Mouse (Mus musculus): ENCODE results near the gene Pgf. TPM values are rescaled to one million over a fixed set of nuclear protein-coding genes. Genes with fewer than 3 reads are reported as not detected.

Pgf gene
- total and polyA plus RNA-seq, 3 experiments = 0.46 TPM; not detected in 2

- TF ChIP-seq TAL1 (IDR thresholded peaks at IDR 0.05; ENCODE audit: low read length) (peak; percentile 65), RCOR1 (IDR thresholded peaks at IDR 0.05; ENCODE audit: low read depth, low read length) (peak; percentile 61), ZC3H11A (IDR thresholded peaks at IDR 0.05; ENCODE audit: low read depth, low read length) (no peak), POLR2A (IDR thresholded peaks at IDR 0.05; ENCODE audit: control insufficient read depth in 1 of 2, insufficient read depth in 1 of 2, low read depth in 1 of 2, low read length in 2 of 2, poor library complexity in 1 of 2) (no peak; a peak in 1 of 4 replicates), ZMIZ1 (IDR thresholded peaks at IDR 0.05; ENCODE audit: low read depth, low read length) (no peak), CHD1 (IDR thresholded peaks at IDR 0.05; ENCODE audit: low read depth, low read length) (no peak)
These were observed 43.4 kb downstream of the Pgf start (continued) for GRCm38 (mm10) chr12:85134043-85134794.

GRCm38 (mm10) chr12:85131361-85131760 lies 46.2 kb downstream of the Pgf start:
- Histone ChIP-seq H3K36me3 (ENCODE audit: control insufficient read depth in 1 of 2, insufficient read depth in 2 of 2, low read length in 2 of 2) (peaks cover 15 to 37% of the 10 kb centered on the region in 2 experiments), H3K9ac (ENCODE audit: control insufficient read depth, low read depth, low read length, poor library complexity, severe bottlenecking) (no peak overlapping the region), H3K27ac (ENCODE audit: control insufficient read depth, low read depth, low read length) (no peak overlapping the region), H3K4me3 (ENCODE audit: control insufficient read depth in 1 of 2, insufficient read depth in 1 of 2, low read depth in 2 of 2, low read length in 2 of 2) (no peak overlapping the region), H3K79me2 (ENCODE audit: control insufficient read depth, insufficient read depth, low read length, poor library complexity) (no peaks in the 10 kb centered on the region), H3K27me3 (ENCODE audit: control insufficient read depth in 1 of 2, insufficient read depth in 2 of 2, low read length in 2 of 2) (no peaks in the 10 kb centered on the region), H3K4me1 (ENCODE audit: control insufficient read depth in 1 of 2, insufficient read depth in 2 of 2, low read length in 2 of 2) (peaks cover 7 to 14% of the 10 kb centered on the region in 2 experiments), H3K9me3 (replicated peaks; ENCODE audit: insufficient read depth, low read length) (no peaks in the 10 kb centered on the region)
- TF ChIP-seq CHD1 (IDR thresholded peaks at IDR 0.05; ENCODE audit: low read depth, low read length) (no peak), TBP (IDR thresholded peaks at IDR 0.05; ENCODE audit: low read depth, low read length) (no peak), RAD21 (IDR thresholded peaks at IDR 0.05; ENCODE audit: low read depth, low read length) (no peak)
- no peak for DNase-seq (ENCODE audit: low read depth, low spot score)

- H3K4me3 ChIP-seq (ENCODE audit: control insufficient read depth in 1 of 2, insufficient read depth in 1 of 2, low read depth in 2 of 2, low read length in 2 of 2) = no peak overlapping the region
These were observed 48.1 kb downstream of the Pgf start for GRCm38 (mm10) chr12:85129426-85129978.

More at GRCm38 (mm10) chr12:85129426-85129978, 48.1 kb downstream of the Pgf start:
- Histone ChIP-seq H3K4me1 (ENCODE audit: control insufficient read depth in 1 of 2, insufficient read depth in 2 of 2, low read length in 2 of 2) (peaks cover 7 to 14% of the 10 kb centered on the region in 2 experiments), H3K9ac (ENCODE audit: control insufficient read depth, low read depth, low read length, poor library complexity, severe bottlenecking) (no peak overlapping the region), H3K79me2 (ENCODE audit: control insufficient read depth, insufficient read depth, low read length, poor library complexity) (no peaks in the 10 kb centered on the region), H3K36me3 (ENCODE audit: control insufficient read depth in 1 of 2, insufficient read depth in 2 of 2, low read length in 2 of 2) (peaks cover 15 to 46% of the 10 kb centered on the region in 2 experiments), H3K27ac (ENCODE audit: control insufficient read depth, low read depth, low read length) (no peak overlapping the region), H3K27me3 (ENCODE audit: control insufficient read depth in 1 of 2, insufficient read depth in 2 of 2, low read length in 2 of 2) (no peaks in the 10 kb centered on the region), H3K9me3 (replicated peaks; ENCODE audit: insufficient read depth, low read length) (no peaks in the 10 kb centered on the region)
- DNase-seq (ENCODE audit: low read depth, low spot score) = no peak
- no peak for TF ChIP-seq SMC3 (IDR thresholded peaks at IDR 0.05; ENCODE audit: low read depth, low read length)
- TF ChIP-seq NRF1 (IDR thresholded peaks at IDR 0.05; ENCODE audit: insufficient read depth, low read depth, low read length, poor library complexity, severe bottlenecking) = no peak
- no peak for TF ChIP-seq CTCF (IDR thresholded peaks at IDR 0.05 in 2 of 3, conservative IDR thresholded peaks at IDR 0.05 in 1 of 3; ENCODE audit: control insufficient read depth in 1 of 3, insufficient read depth in 1 of 3, low read depth in 2 of 3, low read length in 3 of 3, poor library complexity in 1 of 3, severe bottlenecking in 1 of 3)
- TF ChIP-seq POLR2AphosphoS5 (IDR thresholded peaks at IDR 0.05; ENCODE audit: borderline replicate concordance, low read depth, low read length) = no peak
- TF ChIP-seq POLR2AphosphoS2 (IDR thresholded peaks at IDR 0.05; ENCODE audit: low read length) = no peak
- no peak for TF ChIP-seq TCF12 (IDR thresholded peaks at IDR 0.05; ENCODE audit: low read depth, low read length)
- TF ChIP-seq KAT2A (conservative IDR thresholded peaks at IDR 0.05; ENCODE audit: low read depth, low read length) = no peak
